Mouse (Mus musculus) thymus, postnatal 14 days (tissue): ENCODE data around the gene Syngr2.

ENCODE experiments used
- DNase-seq: peaks from one replicate; pipeline ENCODE4 v3.0.0; 2021

Gene Syngr2

GRCm38 (mm10) chr11:117834086-117834485, 24.6 kb downstream of the Syngr2 start:
- DNase-seq: no peak

- DNase-seq: no peak
These were observed 26.8 kb downstream of the Syngr2 start for GRCm38 (mm10) chr11:117836306-117836705.

GRCm38 (mm10) chr11:117838572-117838971, 29.1 kb downstream of the Syngr2 start:
- no peak for DNase-seq

- no peak for DNase-seq
These were observed 29.6 kb downstream of the Syngr2 start for GRCm38 (mm10) chr11:117839021-117839420.

GRCm38 (mm10) chr11:117840910-117841309, 31.4 kb downstream of the Syngr2 start:
- DNase-seq: no peak

GRCm38 (mm10) chr11:117843434-117843833, 34.0 kb downstream of the Syngr2 start:
- no peak for DNase-seq

- no peak for DNase-seq
These were observed 35.5 kb downstream of the Syngr2 start for GRCm38 (mm10) chr11:117844997-117845396.

GRCm38 (mm10) chr11:117845651-117846050, 36.2 kb downstream of the Syngr2 start:
- no peak for DNase-seq

GRCm38 (mm10) chr11:117846640-117847039, 37.2 kb downstream of the Syngr2 start:
- DNase-seq: no peak

GRCm38 (mm10) chr11:117847593-117848215, 38.2 kb downstream of the Syngr2 start:
- DNase-seq: no peak

GRCm38 (mm10) chr11:117848271-117848984, 39.0 kb downstream of the Syngr2 start:
- DNase-seq: peak; percentile 70

GRCm38 (mm10) chr11:117848985-117849671, 39.7 kb downstream of the Syngr2 start, which contains the start of gene Birc5:
Gene Birc5, plus strand, starts transcription at chr11:117849251.
- DNase-seq: peak; percentile 99

- no peak for DNase-seq
These were observed 43.4 kb downstream of the Syngr2 start for GRCm38 (mm10) chr11:117852875-117853274.

- DNase-seq: no peak
These were observed 44.8 kb downstream of the Syngr2 start for GRCm38 (mm10) chr11:117854241-117854640.

GRCm38 (mm10) chr11:117855360-117855759, 45.9 kb downstream of the Syngr2 start:
- DNase-seq: no peak

GRCm38 (mm10) chr11:117855975-117856374, 46.5 kb downstream of the Syngr2 start:
- DNase-seq: no peak

- no peak for DNase-seq
These were observed 48.0 kb downstream of the Syngr2 start for GRCm38 (mm10) chr11:117857462-117857861.

GRCm38 (mm10) chr11:117858392-117858791, 48.9 kb downstream of the Syngr2 start:
- no peak for DNase-seq

- DNase-seq: peak; percentile 56
These were observed 51.1 kb downstream of the Syngr2 start, which contains the start of gene Tmem235 for GRCm38 (mm10) chr11:117860601-117861000. Gene Tmem235, plus strand, starts transcription at chr11:117860752.

GRCm38 (mm10) chr11:117863174-117863856, 53.8 kb downstream of the Syngr2 start:
- no peak for DNase-seq
